Mouse (Mus musculus) midbrain, postnatal 0 days (tissue): ENCODE results near the gene Rfxap. TPM values are rescaled to one million over a fixed set of nuclear protein-coding genes. Genes with fewer than 3 reads are reported as not detected.
A peak's percentile ranks its signal among the peaks of the same experiment; 100 is the strongest.
"Not testable (repeated sequence)": the region's sequence is repeated elsewhere in the genome, so short reads cannot be mapped to it uniquely, and the experiment has no call there.

ENCODE experiments used
- ATAC-seq: fragments of 200-750 bp; cut with Nextera tagmentation; 2 replicates; pipeline ENCODE4 v1.8.0; 2017; ENCODE audit warnings: moderate number of reproducible peaks, mild to moderate bottlenecking, moderate TSS enrichment, moderate library complexity; ENCODE audit not compliant: low FRiP score
- DNase-seq: peaks from one replicate; pipeline ENCODE4 v3.0.0-alpha.2; 2015; ENCODE audit warnings: low spot score
- H3K27ac ChIP-seq: fragments of 300-500 bp; sonication (generic); 2 replicates; pipeline ENCODE4 v1.5.1; 2014; ENCODE audit warnings: low read depth, mild to moderate bottlenecking, low read length, mixed read lengths
- H3K27me3 ChIP-seq: fragments of 300-500 bp; sonication (generic); 2 replicates; pipeline ENCODE4 v1.6.1; 2014; ENCODE audit warnings: low read length, control low read depth, mixed read lengths; ENCODE audit not compliant: insufficient read depth
- H3K36me3 ChIP-seq: fragments of 300-500 bp; sonication (generic); 2 replicates; pipeline ENCODE4 v1.6.1; 2014; ENCODE audit warnings: low read length, control low read depth, mixed read lengths; ENCODE audit not compliant: insufficient read depth
- H3K4me1 ChIP-seq: fragments of 300-500 bp; sonication (generic); 2 replicates; pipeline ENCODE4 v1.6.1; 2014; ENCODE audit warnings: mild to moderate bottlenecking, control low read depth, antibody characterized with exemption, low read length, mixed read lengths; ENCODE audit not compliant: insufficient read depth
- H3K4me2 ChIP-seq: fragments of 300-500 bp; sonication (generic); 2 replicates; pipeline ENCODE4 v1.6.1; 2014; ENCODE audit warnings: low read depth, mild to moderate bottlenecking, low read length, mixed read lengths; ENCODE audit not compliant: poor library complexity, severe bottlenecking
- H3K4me3 ChIP-seq: fragments of 300-500 bp; sonication (generic); 2 replicates; pipeline ENCODE4 v1.5.1; 2014; ENCODE audit warnings: low read depth, mild to moderate bottlenecking, low read length, moderate library complexity
- H3K9ac ChIP-seq: fragments of 300-500 bp; sonication (generic); replicated peaks from 2 replicates; pipeline ENCODE4 v1.6.1; 2014; ENCODE audit warnings: mild to moderate bottlenecking, low read length, moderate library complexity, mixed read lengths; ENCODE audit not compliant: poor library complexity, severe bottlenecking
- H3K9me3 ChIP-seq: fragments of 300-500 bp; sonication (generic); 2 replicates; pipeline ENCODE4 v1.6.1; 2016; ENCODE audit warnings: low read length, control low read depth
- CTCF ChIP-seq: IDR thresholded peaks from 2 replicates; pipeline ENCODE4 v1.5.1; 2016; ENCODE audit warnings: antibody characterized with exemption, mild to moderate bottlenecking
- WGBS: fragments of 180-500 bp; shearing (Covaris S2); extraction: QIAGEN DNeasy Blood & Tissue Kit; methylation state at CpG from one replicate; pipeline ENCODE4 v1.1.7; 2014; 5-methylcytosine and 5-hydroxymethylcytosine counted together
- polyA plus RNA-seq: library from polyadenylated mRNA; unstranded; fragments of >200 nt; fragmentation: Nextera tagmentation; extraction: Ambion mirVana; gene quantifications from 2 replicates; pipeline ENCODE4 v1.2.1, GENCODE M21; 2015
- total RNA-seq: library from RNA; depleted of rRNA; stranded (reverse); fragments of >200 nt; gene quantifications from 2 replicates; pipeline ENCODE4 v1.2.3, GENCODE M21; 2014

Rfxap gene
- total and polyA plus RNA-seq, 2 experiments from 2014 or later = 48.2 to 65.9 TPM

GRCm38 (mm10) chr3:54773613-54774012 is 34.0 kb downstream of the Rfxap start:
- no peaks in the 10 kb centered on the region for H3K9me3 ChIP-seq
- H3K27ac ChIP-seq = no peak overlapping the region
- H3K27me3 ChIP-seq = no peaks in the 10 kb centered on the region
- TF ChIP-seq CTCF = peak; percentile 21; the same call in 1 of the 2 replicates
- WGBS = 86% methylated on average over 6 of the region's 6 CpGs
- H3K9ac ChIP-seq = no peak overlapping the region
- no peak overlapping the region for H3K4me2 ChIP-seq
- H3K36me3 ChIP-seq = no peaks in the 10 kb centered on the region
- H3K4me1 ChIP-seq = no peaks in the 10 kb centered on the region
- DNase-seq (no peak), ATAC-seq (no peak)
- no peak overlapping the region for H3K4me3 ChIP-seq

DNA sequence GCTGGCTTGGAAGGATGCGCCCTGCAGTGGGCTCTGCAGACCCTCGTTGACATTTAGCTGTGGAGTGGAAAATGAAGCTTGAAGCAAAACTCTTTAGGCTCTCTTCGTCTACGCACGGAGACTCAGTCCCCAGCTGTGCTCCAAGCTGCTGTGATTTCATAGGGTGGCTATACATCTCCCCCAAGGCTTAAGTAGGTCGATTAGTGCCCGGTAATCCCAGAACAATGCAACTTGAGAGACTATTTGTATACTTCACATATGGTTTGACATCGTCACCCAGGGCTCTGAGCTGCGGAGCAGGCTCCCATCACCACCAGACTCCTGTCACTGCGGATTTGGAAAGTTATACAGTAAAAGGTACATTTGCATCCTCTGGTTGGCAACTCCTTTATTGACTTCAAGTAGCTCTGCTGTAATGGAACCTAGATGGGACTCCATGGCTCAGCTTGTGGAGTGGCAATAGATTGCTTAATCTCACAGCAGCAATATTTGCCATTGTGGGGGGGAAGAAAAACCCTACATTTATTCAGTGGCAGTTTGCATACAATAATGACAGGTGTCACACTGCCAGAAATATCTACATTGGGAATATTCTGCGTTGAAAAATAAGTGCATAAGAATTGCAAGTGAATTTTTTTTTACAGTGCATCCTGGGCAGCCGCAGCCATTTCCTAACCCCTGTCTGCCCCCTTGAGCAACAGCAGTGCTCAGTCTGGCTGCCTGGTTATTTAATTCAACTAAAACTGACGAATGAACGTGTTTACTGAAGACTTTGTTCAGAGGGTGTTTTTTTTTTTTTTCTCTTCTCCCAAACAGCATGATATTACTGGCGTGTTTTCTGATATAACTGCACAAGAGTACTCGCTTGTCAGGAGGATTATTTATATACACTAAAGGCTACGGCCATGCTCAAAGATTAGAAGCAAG is 38.0 kb downstream of the Rfxap start:
- 43% methylated on average over 17 of the region's 17 CpGs for whole genome bisulfite sequencing
- DNase-seq = no peak
- Histone ChIP-seq H3K36me3 (no peaks in the 10 kb centered on the region), H3K9ac (no peak overlapping the region), H3K27ac (no peak overlapping the region), H3K9me3 (no peaks in the 10 kb centered on the region), H3K4me3 (no peak overlapping the region), H3K27me3 (no peaks in the 10 kb centered on the region), H3K4me2 (no peak overlapping the region), H3K4me1 (no peaks in the 10 kb centered on the region)
- ATAC-seq = no peak
- TF ChIP-seq CTCF = no peak

DNA sequence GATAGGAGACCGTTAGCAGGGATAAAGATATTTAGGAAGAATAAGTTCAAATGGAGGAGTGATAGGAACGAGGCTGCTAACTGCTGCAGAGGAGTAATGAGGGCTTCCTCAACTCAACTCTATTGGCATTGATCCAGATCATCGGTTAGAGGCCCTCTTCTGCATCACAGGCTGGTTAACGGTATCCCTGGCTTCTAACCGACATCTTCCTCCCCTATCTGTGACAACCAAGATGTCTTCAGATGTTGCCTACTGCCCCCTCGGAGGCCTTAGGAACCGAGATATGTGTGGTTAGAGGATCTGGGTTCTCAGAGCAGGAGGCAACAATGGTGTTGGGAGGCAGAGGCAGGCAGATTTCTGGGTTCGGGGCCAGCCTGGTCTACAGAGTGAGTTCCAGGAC is 39.0 kb downstream of the Rfxap start:
- H3K9ac ChIP-seq = no peak overlapping the region
- no peaks in the 10 kb centered on the region for H3K4me1 ChIP-seq
- no peaks in the 10 kb centered on the region for H3K27me3 ChIP-seq
- H3K4me2 ChIP-seq = no peak overlapping the region
- no peaks in the 10 kb centered on the region for H3K36me3 ChIP-seq
- no peak overlapping the region for H3K4me3 ChIP-seq
- no peak overlapping the region for H3K27ac ChIP-seq
- no peaks in the 10 kb centered on the region for H3K9me3 ChIP-seq
- ATAC-seq = no peak
- WGBS = 93% methylated on average over 8 of the region's 8 CpGs
- TF ChIP-seq CTCF = no peak
- no peak for DNase-seq

GRCm38 (mm10) chr3:54766811-54767210 is 40.8 kb downstream of the Rfxap start:
- no peak for TF ChIP-seq CTCF
- Histone ChIP-seq H3K36me3 (no peaks in the 10 kb centered on the region), H3K9ac (no peak overlapping the region), H3K27me3 (no peaks in the 10 kb centered on the region), H3K4me3 (no peak overlapping the region), H3K4me1 (no peaks in the 10 kb centered on the region), H3K4me2 (no peak overlapping the region), H3K9me3 (no peaks in the 10 kb centered on the region), H3K27ac (no peak overlapping the region)
- 94% methylated on average over 5 of the region's 5 CpGs for WGBS
- ATAC-seq (no peak), DNase-seq (no peak)

- H3K9me3 ChIP-seq = no peaks in the 10 kb centered on the region
- TF ChIP-seq CTCF = no peak
- H3K9ac ChIP-seq = no peak overlapping the region
- no peaks in the 10 kb centered on the region for H3K4me1 ChIP-seq
- no peak overlapping the region for H3K27ac ChIP-seq
- ATAC-seq (no peak), DNase-seq (no peak)
- no peaks in the 10 kb centered on the region for H3K27me3 ChIP-seq
- H3K36me3 ChIP-seq = no peaks in the 10 kb centered on the region
- H3K4me3 ChIP-seq = no peak overlapping the region
- 84% methylated on average over 14 of the region's 14 CpGs for WGBS
- H3K4me2 ChIP-seq = no peak overlapping the region
These were observed 41.6 kb downstream of the Rfxap start for GRCm38 (mm10) chr3:54766034-54766433.

DNA sequence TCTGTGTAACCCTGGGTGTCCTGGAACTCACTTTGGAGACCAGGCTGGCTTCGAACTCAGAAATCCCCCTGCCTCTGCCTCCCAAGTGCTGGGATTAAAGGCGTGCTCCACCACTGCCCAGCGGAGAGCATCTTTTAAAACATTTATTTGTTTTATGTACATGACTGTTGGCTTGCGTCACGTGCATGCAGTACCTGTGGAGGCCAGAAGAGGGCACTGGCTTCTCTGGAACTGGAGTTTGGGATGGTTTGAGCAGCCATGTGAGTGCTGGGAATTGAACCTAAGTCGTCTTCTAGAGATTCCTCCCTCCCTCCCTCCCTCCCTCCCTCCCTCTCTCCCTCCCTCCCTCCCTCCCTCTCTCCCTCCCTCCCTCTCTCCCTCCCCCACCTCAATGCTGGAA is 42.1 kb downstream of the Rfxap start:
- not testable (repeated sequence) for DNase-seq, H3K27me3 ChIP-seq, H3K27ac ChIP-seq, H3K9ac ChIP-seq, H3K4me2 ChIP-seq, H3K9me3 ChIP-seq, H3K4me1 ChIP-seq, H3K36me3 ChIP-seq, ATAC-seq, H3K4me3 ChIP-seq
- WGBS = 94% methylated on average over 6 of the region's 6 CpGs
- TF ChIP-seq CTCF = peak; percentile 51
